Mouse (Mus musculus): ENCODE measurements at regions not wholly inside any gene's neighbourhood (a gene's known extent, or its start where the extent isn't known, plus 50 kb on each side); places are given as distances from the start of the nearest gene placed in this dataset.
A peak's percentile ranks its signal among the peaks of the same experiment; 100 is the strongest.
"Not testable (repeated sequence)": the region's sequence is repeated elsewhere in the genome, so short reads cannot be mapped to it uniquely, and the experiment has no call there.

DNA sequence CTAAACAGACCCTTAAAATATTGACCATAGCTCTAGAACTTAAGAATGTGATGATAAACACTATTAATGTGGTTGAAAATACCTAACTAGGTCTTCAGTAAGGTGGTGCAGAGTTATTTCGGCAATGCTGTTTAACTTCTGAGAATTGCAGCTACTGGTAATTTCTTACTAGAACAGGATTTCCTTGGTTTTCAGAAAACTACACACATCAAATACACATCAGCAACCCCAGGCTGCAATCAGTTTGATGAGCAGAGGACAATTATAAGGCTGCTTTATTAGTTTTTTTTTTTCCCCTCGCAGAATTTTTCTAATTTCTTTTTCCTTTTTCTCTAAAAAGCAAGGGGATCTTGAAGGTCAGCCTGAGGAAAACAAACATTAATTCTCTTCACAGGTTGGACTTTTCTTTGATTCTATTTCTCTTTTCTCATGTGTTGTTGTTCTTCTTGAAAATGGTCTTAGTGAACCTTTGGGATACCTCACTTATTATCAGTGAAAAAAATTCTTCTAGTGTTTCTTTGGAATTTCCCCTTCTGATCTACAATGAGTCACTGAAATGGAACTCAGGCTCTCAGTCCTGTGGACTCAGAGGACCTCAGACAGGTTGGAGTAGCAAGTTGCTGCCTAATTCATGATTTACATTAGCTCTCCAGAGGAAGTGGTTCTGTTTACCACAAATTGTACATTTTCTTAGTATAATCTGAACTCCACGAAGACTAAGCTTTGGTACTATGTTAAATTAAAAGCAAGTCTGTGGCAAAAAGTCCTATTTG is 194.9 kb upstream of the Klf6 start:
- Histone ChIP-seq H3K4me1 (ENCODE audit: control insufficient read depth, insufficient read depth, low read length) (no peaks in the 10 kb centered on the region), H3K4me3 (replicated peaks; ENCODE audit: low read depth, low read length) (no peak overlapping the region), H3K9ac (replicated peaks; ENCODE audit: low read length) (no peak overlapping the region), H3K9me3 (ENCODE audit: control insufficient read depth, low read length) (no peaks in the 10 kb centered on the region), H3K4me2 (ENCODE audit: low read length) (no peak overlapping the region), H3K36me3 (ENCODE audit: control insufficient read depth, insufficient read depth, low read length) (no peaks in the 10 kb centered on the region), H3K27ac (replicated peaks; ENCODE audit: low read depth, low read length) (no peak overlapping the region), H3K27me3 (ENCODE audit: control insufficient read depth, insufficient read depth, low read length) (no peaks in the 10 kb centered on the region)
- 88% methylated on average over 3 of the region's 3 CpGs for WGBS
- no peak for DNase-seq
- no peak for ATAC-seq (ENCODE audit: low FRiP score, low TSS enrichment)

DNA sequence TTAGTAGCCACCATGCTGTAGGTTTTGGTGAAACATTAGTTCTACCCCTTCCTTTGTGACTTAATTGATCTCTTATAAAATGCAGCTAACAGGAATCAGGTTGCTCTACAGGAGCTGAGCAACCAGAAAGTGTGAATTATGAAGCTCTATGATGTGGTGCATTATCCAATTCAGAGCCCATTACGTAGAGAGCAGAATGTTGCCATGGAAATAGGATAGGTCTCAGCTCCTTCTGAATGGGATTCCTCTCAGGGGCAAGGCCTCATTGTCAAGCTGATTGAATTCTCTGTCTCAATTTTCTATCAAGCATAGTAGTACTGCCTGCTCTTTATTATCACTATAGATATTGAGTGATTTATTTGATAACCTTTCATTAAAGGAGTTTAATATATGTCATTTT is 185.6 kb upstream of the Klf6 start:
- DNase-seq: peak; percentile 64
- WGBS: 6% methylated on average over 1 of the region's 1 CpGs
- H3K27ac ChIP-seq (replicated peaks; ENCODE audit: low read depth, low read length): no peak overlapping the region
- peak; percentile 71 for ATAC-seq (ENCODE audit: low FRiP score, low TSS enrichment)
- no peaks in the 10 kb centered on the region for H3K9me3 ChIP-seq (ENCODE audit: control insufficient read depth, low read length)
- no peaks in the 10 kb centered on the region for H3K36me3 ChIP-seq (ENCODE audit: control insufficient read depth, insufficient read depth, low read length)
- no peaks in the 10 kb centered on the region for H3K27me3 ChIP-seq (ENCODE audit: control insufficient read depth, insufficient read depth, low read length)
- 0 out of 2 replicates have a peak, but pooled peaks cover 7% of the 10 kb centered on the region for H3K4me1 ChIP-seq (ENCODE audit: control insufficient read depth, insufficient read depth, low read length)
- H3K4me3 ChIP-seq (replicated peaks; ENCODE audit: low read depth, low read length): no peak overlapping the region
- H3K9ac ChIP-seq (replicated peaks; ENCODE audit: low read length): no peak overlapping the region
- no peak overlapping the region for H3K4me2 ChIP-seq (ENCODE audit: low read length)

DNA sequence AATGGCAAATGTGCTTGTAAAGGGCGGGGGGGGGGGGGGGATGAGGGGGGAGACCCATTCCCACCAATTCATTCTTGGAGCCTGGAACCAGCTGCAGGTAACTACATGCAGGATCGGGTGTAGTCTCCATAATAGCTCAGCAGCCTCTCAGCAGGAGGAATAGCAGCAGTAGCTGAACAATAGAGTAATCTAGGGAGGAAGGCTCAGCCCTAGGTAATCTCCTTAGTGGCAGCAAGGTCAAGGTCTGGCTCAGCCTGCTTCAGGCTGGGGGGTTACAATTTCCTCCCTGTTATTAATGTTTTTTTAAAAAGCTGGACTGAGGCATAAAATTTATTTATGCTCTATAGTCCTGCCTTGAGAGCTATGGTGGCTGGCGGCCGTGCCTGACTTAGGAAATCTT is 171.2 kb upstream of the Klf6 start:
- H3K27ac ChIP-seq (replicated peaks; ENCODE audit: low read depth, low read length): no peak overlapping the region

DNA sequence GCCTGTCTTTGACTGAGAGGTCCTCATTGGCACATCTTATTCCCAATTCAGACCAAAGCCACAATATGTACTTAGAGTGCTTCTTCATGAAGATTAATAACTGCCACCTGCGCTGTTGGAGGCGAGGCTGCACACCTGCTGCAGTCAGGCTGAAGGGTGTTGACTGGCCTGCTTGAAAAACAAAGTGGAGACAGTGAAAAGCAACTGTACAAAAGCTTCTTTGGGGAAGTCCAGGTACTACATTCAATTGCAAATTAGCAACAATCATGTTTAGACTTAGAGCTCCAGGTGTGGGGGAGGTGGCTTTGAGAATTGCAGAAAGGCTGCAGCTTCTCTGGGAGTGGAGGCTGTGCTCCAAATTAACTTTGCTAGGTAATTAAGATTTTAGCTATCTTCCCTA is 170.6 kb upstream of the Klf6 start:
- not testable (repeated sequence) for H3K27ac ChIP-seq (replicated peaks; ENCODE audit: low read depth, low read length); DNase-seq; H3K9ac ChIP-seq (replicated peaks; ENCODE audit: low read length); H3K9me3 ChIP-seq (ENCODE audit: control insufficient read depth, low read length); H3K27me3 ChIP-seq (ENCODE audit: control insufficient read depth, insufficient read depth, low read length); H3K4me2 ChIP-seq (ENCODE audit: low read length); ATAC-seq (ENCODE audit: low FRiP score, low TSS enrichment); H3K36me3 ChIP-seq (ENCODE audit: control insufficient read depth, insufficient read depth, low read length); H3K4me3 ChIP-seq (replicated peaks; ENCODE audit: low read depth, low read length); H3K4me1 ChIP-seq (ENCODE audit: control insufficient read depth, insufficient read depth, low read length)
- WGBS: 92% methylated on average over 2 of the region's 2 CpGs

More for the DNA sequence above, 171.2 kb upstream of the Klf6 start:
- H3K36me3 ChIP-seq (ENCODE audit: control insufficient read depth, insufficient read depth, low read length): no peaks in the 10 kb centered on the region
- ATAC-seq (ENCODE audit: low FRiP score, low TSS enrichment): no peak
- H3K4me3 ChIP-seq (replicated peaks; ENCODE audit: low read depth, low read length): no peak overlapping the region
- H3K4me1 ChIP-seq (ENCODE audit: control insufficient read depth, insufficient read depth, low read length): no peaks in the 10 kb centered on the region
- WGBS: 72% methylated on average over 4 of the region's 4 CpGs
- no peak for DNase-seq
- H3K9ac ChIP-seq (replicated peaks; ENCODE audit: low read length): no peak overlapping the region
- no peaks in the 10 kb centered on the region for H3K27me3 ChIP-seq (ENCODE audit: control insufficient read depth, insufficient read depth, low read length)
- no peak overlapping the region for H3K4me2 ChIP-seq (ENCODE audit: low read length)
- H3K9me3 ChIP-seq (ENCODE audit: control insufficient read depth, low read length): peaks cover 3% of the 10 kb centered on the region; the same call in 1 of the 2 replicates

DNA sequence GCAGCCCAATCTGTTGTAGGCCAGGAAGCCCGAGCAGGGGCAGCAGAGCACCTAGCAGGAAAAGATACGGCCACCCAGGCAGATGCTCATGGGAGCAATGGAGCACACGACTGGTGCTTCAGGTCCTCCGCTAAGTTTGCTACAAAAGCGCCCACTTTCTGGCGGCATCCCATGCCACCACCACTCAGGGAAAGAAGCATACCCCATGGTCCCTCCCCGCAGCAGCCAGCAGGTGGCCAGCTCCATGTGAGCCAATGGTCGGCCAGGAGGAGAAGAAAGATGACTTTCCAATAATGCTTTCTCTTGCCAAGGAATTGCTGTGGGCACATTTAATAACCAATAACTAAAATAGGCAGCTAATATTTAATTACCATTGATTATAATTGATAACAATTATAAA is 166.7 kb upstream of the Klf6 start:
- no peak overlapping the region for H3K9ac ChIP-seq (replicated peaks; ENCODE audit: low read length)
- no peak overlapping the region for H3K4me2 ChIP-seq (ENCODE audit: low read length)
- no peak for DNase-seq
- WGBS: 93% methylated on average over 8 of the region's 8 CpGs
- no peak overlapping the region for H3K27ac ChIP-seq (replicated peaks; ENCODE audit: low read depth, low read length)
- H3K9me3 ChIP-seq (ENCODE audit: control insufficient read depth, low read length): peaks cover 3% of the 10 kb centered on the region; the same call in 1 of the 2 replicates
- no peaks in the 10 kb centered on the region for H3K36me3 ChIP-seq (ENCODE audit: control insufficient read depth, insufficient read depth, low read length)
- no peaks in the 10 kb centered on the region for H3K4me1 ChIP-seq (ENCODE audit: control insufficient read depth, insufficient read depth, low read length)
- no peak overlapping the region for H3K4me3 ChIP-seq (replicated peaks; ENCODE audit: low read depth, low read length)
- no peak for ATAC-seq (ENCODE audit: low FRiP score, low TSS enrichment)
- no peaks in the 10 kb centered on the region for H3K27me3 ChIP-seq (ENCODE audit: control insufficient read depth, insufficient read depth, low read length)

DNA sequence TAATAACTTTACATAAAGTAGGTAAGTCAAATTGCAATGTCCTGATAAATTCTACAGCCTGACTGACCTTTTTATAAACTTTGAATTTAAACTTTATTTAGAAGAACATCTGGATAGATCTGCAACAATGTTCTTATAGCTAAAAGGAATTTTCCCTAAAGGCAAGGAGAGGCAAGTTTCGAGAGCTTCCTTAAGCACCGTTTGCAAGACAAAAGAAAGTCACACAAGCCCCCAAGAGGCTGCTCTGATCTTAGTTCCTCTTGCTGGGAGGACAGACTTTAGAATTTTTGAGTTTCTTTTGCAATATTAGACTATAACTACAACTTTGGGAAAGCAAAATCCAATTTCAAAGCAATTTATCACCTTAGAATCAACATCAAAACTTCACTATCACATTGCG is 165.7 kb upstream of the Klf6 start:
- H3K9me3 ChIP-seq (ENCODE audit: control insufficient read depth, low read length); DNase-seq; H3K27me3 ChIP-seq (ENCODE audit: control insufficient read depth, insufficient read depth, low read length); H3K4me1 ChIP-seq (ENCODE audit: control insufficient read depth, insufficient read depth, low read length); H3K27ac ChIP-seq (replicated peaks; ENCODE audit: low read depth, low read length); ATAC-seq (ENCODE audit: low FRiP score, low TSS enrichment); H3K9ac ChIP-seq (replicated peaks; ENCODE audit: low read length); H3K36me3 ChIP-seq (ENCODE audit: control insufficient read depth, insufficient read depth, low read length); H3K4me2 ChIP-seq (ENCODE audit: low read length); H3K4me3 ChIP-seq (replicated peaks; ENCODE audit: low read depth, low read length): not testable (repeated sequence)
- WGBS: 52% methylated on average over 3 of the region's 3 CpGs

DNA sequence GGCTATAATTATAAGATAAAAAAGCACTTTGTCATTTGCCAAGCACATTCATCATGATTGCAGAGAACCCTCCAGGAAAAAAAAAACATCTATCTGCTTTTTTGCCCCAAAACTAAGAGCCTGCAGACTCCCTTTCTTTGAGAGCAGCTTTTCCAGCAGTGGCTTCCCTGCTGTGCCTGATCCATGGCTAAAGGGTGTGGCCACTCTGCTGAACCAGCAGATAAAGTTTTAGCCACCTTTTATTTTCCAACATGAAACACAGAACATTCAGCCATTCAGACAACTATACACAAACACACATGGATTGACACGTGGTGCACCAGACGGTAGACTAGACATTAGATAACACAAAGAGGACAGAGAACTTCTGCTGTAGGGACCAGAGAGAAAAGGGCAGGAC is 164.9 kb upstream of the Klf6 start:
- no peaks in the 10 kb centered on the region for H3K27me3 ChIP-seq (ENCODE audit: control insufficient read depth, insufficient read depth, low read length)
- H3K9me3 ChIP-seq (ENCODE audit: control insufficient read depth, low read length): peaks cover 3% of the 10 kb centered on the region; the same call in 1 of the 2 replicates
- H3K27ac ChIP-seq (replicated peaks; ENCODE audit: low read depth, low read length): no peak overlapping the region
- no peak for ATAC-seq (ENCODE audit: low FRiP score, low TSS enrichment)
- no peak overlapping the region for H3K4me3 ChIP-seq (replicated peaks; ENCODE audit: low read depth, low read length)
- H3K4me1 ChIP-seq (ENCODE audit: control insufficient read depth, insufficient read depth, low read length): no peaks in the 10 kb centered on the region
- no peaks in the 10 kb centered on the region for H3K36me3 ChIP-seq (ENCODE audit: control insufficient read depth, insufficient read depth, low read length)
- DNase-seq: no peak
- H3K9ac ChIP-seq (replicated peaks; ENCODE audit: low read length): no peak overlapping the region
- 23% methylated on average over 2 of the region's 2 CpGs for WGBS
- no peak overlapping the region for H3K4me2 ChIP-seq (ENCODE audit: low read length)

DNA sequence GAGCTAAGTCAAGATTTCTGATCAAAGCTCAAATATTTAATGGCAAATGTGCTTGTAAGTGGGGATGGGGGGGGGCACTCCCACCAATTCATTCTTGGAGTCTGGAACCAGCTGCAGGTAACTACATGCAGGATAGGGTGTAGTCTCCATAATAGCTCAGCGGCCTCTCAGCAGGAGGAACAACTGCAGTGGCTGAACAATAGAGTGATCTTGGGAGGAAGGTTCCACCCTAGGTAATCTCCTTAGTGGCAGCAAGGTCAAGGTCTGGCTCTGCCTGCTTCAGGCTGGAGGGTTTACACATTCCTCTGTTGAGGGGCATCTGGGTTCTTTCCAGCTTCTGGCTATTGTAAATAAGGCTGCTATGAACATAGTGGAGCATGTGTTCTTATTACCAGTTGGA is 164.0 kb upstream of the Klf6 start:
- not testable (repeated sequence) for H3K36me3 ChIP-seq (ENCODE audit: control insufficient read depth, insufficient read depth, low read length); H3K4me1 ChIP-seq (ENCODE audit: control insufficient read depth, insufficient read depth, low read length); H3K9ac ChIP-seq (replicated peaks; ENCODE audit: low read length); DNase-seq; H3K27me3 ChIP-seq (ENCODE audit: control insufficient read depth, insufficient read depth, low read length); H3K4me2 ChIP-seq (ENCODE audit: low read length); H3K9me3 ChIP-seq (ENCODE audit: control insufficient read depth, low read length); H3K4me3 ChIP-seq (replicated peaks; ENCODE audit: low read depth, low read length); H3K27ac ChIP-seq (replicated peaks; ENCODE audit: low read depth, low read length); ATAC-seq (ENCODE audit: low FRiP score, low TSS enrichment)
- WGBS: 27% methylated on average over 1 of the region's 1 CpGs

DNA sequence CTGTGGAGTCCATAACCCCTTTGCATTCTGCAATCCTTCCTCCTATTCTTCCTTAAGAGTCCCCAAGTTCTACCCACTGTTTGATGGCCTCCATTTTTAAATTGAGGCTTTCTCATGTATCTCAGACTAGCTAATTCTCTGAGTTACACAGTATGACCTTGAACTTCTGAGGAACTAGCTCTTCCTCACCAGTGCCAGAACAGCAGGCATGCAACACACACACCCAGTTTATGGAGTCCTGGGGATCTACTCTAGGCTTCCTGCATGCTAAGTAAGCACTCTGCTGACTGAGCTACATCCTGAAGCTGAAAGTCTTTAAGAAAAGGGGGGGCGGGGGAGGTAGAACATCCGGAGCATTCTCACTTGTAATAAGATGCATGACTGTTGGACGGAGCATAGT is 159.2 kb upstream of the Klf6 start:
- ATAC-seq (ENCODE audit: low FRiP score, low TSS enrichment) (no peak), DNase-seq (no peak)
- no peaks in the 10 kb centered on the region for H3K36me3 ChIP-seq (ENCODE audit: control insufficient read depth, insufficient read depth, low read length)
- no peak overlapping the region for H3K4me2 ChIP-seq (ENCODE audit: low read length)
- WGBS: 80% methylated on average over 3 of the region's 3 CpGs
- no peaks in the 10 kb centered on the region for H3K27me3 ChIP-seq (ENCODE audit: control insufficient read depth, insufficient read depth, low read length)
- H3K9ac ChIP-seq (replicated peaks; ENCODE audit: low read length): no peak overlapping the region
- no peak overlapping the region for H3K4me3 ChIP-seq (replicated peaks; ENCODE audit: low read depth, low read length)
- no peak overlapping the region for H3K27ac ChIP-seq (replicated peaks; ENCODE audit: low read depth, low read length)
- H3K4me1 ChIP-seq (ENCODE audit: control insufficient read depth, insufficient read depth, low read length): no peaks in the 10 kb centered on the region
- no peaks in the 10 kb centered on the region for H3K9me3 ChIP-seq (ENCODE audit: control insufficient read depth, low read length)

Data from midbrain, embryonic 14.5 days (tissue).